Mouse (Mus musculus) liver, embryonic 14.5 days (tissue): ENCODE measurements around the gene Dagla. TPM values are rescaled to one million over a fixed set of nuclear protein-coding genes. Genes with fewer than 3 reads are reported as not detected.

Experiments used
- ATAC-seq: fragments of 200-750 bp; cut with Nextera tagmentation; 2 replicates; pipeline ENCODE4 v1.8.0; 2017; ENCODE audit warnings: moderate number of reproducible peaks, mild to moderate bottlenecking, moderate library complexity; ENCODE audit not compliant: insufficient read depth
- DNase-seq, 3 experiments: peaks; one replicate each; pipeline ENCODE4 v3.0.0-alpha.2; 2012 to 2013; ENCODE audit warnings: low read depth in 3 of 3, low spot score in 3 of 3
- H3K27ac ChIP-seq: fragments of 300-500 bp; sonication (generic); 2 replicates; pipeline ENCODE4 v1.5.1; 2014; ENCODE audit warnings: moderate library complexity, mild to moderate bottlenecking, control low read depth, inconsistent platforms
- H3K27me3 ChIP-seq: fragments of 300-500 bp; sonication (generic); 2 replicates; pipeline ENCODE4 v1.6.1; 2014; ENCODE audit warnings: mild to moderate bottlenecking, low read length, moderate library complexity; ENCODE audit not compliant: control insufficient read depth, insufficient read depth
- H3K36me3 ChIP-seq: fragments of 300-500 bp; sonication (generic); replicated peaks from 2 replicates; pipeline ENCODE4 v1.6.1; 2014; ENCODE audit warnings: low read depth; ENCODE audit not compliant: control insufficient read depth, insufficient read depth
- H3K4me1 ChIP-seq, 2 experiments: fragments of 200-500 bp in 1 of 2; fragments of 300-500 bp in 1 of 2; sonication (generic) in 1 of 2; replicated peaks; 2 replicates each; pipeline ENCODE4 v1.6.1; 2012 to 2014; ENCODE audit warnings: antibody characterized with exemption in 1 of 2, inconsistent platforms in 1 of 2, low read length in 1 of 2; ENCODE audit not compliant: control insufficient read depth in 2 of 2, insufficient read depth in 2 of 2
- H3K4me2 ChIP-seq: fragments of 300-500 bp; sonication (generic); 2 replicates; pipeline ENCODE4 v1.6.1; 2014; ENCODE audit warnings: low read depth, mild to moderate bottlenecking, control low read depth, moderate library complexity
- H3K4me3 ChIP-seq, 2 experiments: fragments of 200-500 bp in 1 of 2; fragments of 300-500 bp in 1 of 2; sonication (generic) in 1 of 2; 2 replicates each; pipeline ENCODE4 v1.5.1; 2012 to 2014; ENCODE audit warnings: low read depth in 2 of 2, low read length in 2 of 2, mild to moderate bottlenecking in 2 of 2, control low read depth in 1 of 2, inconsistent platforms in 1 of 2, moderate library complexity in 1 of 2; ENCODE audit not compliant: insufficient read depth in 1 of 2
- H3K9ac ChIP-seq: fragments of 300-500 bp; sonication (generic); replicated peaks from 2 replicates; pipeline ENCODE4 v1.6.1; 2014; ENCODE audit warnings: mild to moderate bottlenecking, control low read depth, moderate library complexity
- H3K9me3 ChIP-seq: fragments of 300-500 bp; sonication (generic); 2 replicates; pipeline ENCODE4 v1.6.1; 2016; ENCODE audit warnings: low read length, mixed read lengths; ENCODE audit not compliant: control insufficient read depth
- CTCF ChIP-seq: IDR thresholded peaks from 2 replicates; pipeline ENCODE4 v1.5.1; 2016; ENCODE audit warnings: antibody characterized with exemption, low read depth, control low read depth
- EP300 ChIP-seq: IDR thresholded peaks from 2 replicates; pipeline ENCODE4 v1.6.1; 2016; ENCODE audit warnings: antibody characterized with exemption, low read depth
- WGBS: fragments of 180-500 bp; shearing (Covaris S2); extraction: QIAGEN DNeasy Blood & Tissue Kit; methylation state at CpG from one replicate; pipeline ENCODE4 v1.1.7; 2014; ENCODE audit not compliant: insufficient replicate concordance; 5-methylcytosine and 5-hydroxymethylcytosine counted together
- polyA plus RNA-seq, 2 experiments: library from polyadenylated mRNA; depleted of rRNA in 1 of 2; stranded (reverse) in 1 of 2; unstranded in 1 of 2; fragments of >200 nt; fragmentation: Nextera tagmentation in 1 of 2; extraction: Ambion mirVana in 1 of 2; gene quantifications; 2 replicates each; pipeline versions ENCODE4 v1.2.1 to v1.2.3; 2012 to 2014

The Dagla gene
- polyA plus RNA-seq, 2 experiments: 0.09 to 0.30 TPM

DNA sequence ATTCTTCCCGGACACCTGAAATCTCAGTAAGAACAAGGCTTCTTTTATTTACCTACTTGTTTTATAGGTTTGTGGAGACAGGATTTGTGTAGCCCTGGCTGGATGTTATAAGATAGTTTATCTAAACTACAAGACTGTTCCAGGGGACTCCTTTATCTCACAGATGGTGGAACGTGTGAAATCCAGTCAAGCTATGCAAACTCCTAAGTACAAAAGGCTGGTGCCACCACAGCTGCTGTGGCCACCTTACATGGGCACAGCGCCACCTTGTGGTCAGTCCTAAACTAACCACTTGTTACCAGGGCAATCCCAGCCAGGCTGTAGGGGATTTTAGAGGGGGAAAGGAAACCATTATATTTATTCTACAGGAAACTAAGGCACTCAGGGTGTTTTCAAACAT is 106.0 kb downstream of the Dagla start:
- WGBS: 22% methylated on average over 3 of the region's 3 CpGs
- TF ChIP-seq CTCF (peak; percentile 96), EP300 (peak; percentile 62; the same call in 1 of the 2 replicates)
- Histone ChIP-seq H3K4me1 (peaks cover 6% of the 10 kb centered on the region in 2 experiments), H3K4me2 (no peak overlapping the region), H3K9ac (no peak overlapping the region), H3K9me3 (no peaks in the 10 kb centered on the region), H3K27ac (no peak overlapping the region), H3K36me3 (peaks cover 61% of the 10 kb centered on the region), H3K27me3 (no peaks in the 10 kb centered on the region), H3K4me3 (no peak overlapping the region)
- peak; percentile 65 to 73 (median 67) for DNase-seq
- no peak; the same call in 1 of the 2 replicates for ATAC-seq

DNA sequence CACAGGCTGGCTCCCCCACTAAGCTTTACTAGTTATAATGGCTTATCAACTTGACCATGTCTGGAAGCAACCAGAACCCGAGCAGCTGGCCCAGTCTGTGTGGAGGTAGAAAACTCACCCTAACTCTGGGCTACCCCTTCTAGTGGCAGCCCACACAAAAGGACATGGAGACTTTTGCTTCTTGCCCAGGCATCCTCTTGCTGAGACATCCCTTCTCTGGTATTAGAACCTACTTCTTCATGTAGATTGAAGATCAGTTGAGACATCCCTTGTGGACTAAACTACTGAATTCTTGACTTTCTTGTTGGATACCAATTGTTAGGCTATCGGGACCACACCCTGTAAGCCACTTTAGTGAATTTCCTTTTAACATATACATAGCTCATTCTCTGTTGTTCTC is 106.4 kb downstream of the Dagla start:
- peaks cover 61% of the 10 kb centered on the region for H3K36me3 ChIP-seq
- H3K27ac ChIP-seq: no peak overlapping the region
- ATAC-seq (no peak), DNase-seq (no peak)
- H3K9me3 ChIP-seq: no peaks in the 10 kb centered on the region
- WGBS: 67% methylated on average over 2 of the region's 2 CpGs
- TF ChIP-seq CTCF: no peak
- TF ChIP-seq EP300: no peak
- peaks cover 6% of the 10 kb centered on the region in 2 experiments for H3K4me1 ChIP-seq
- no peak overlapping the region for H3K4me2 ChIP-seq
- no peak overlapping the region for H3K4me3 ChIP-seq
- no peak overlapping the region for H3K9ac ChIP-seq
- H3K27me3 ChIP-seq: no peaks in the 10 kb centered on the region

DNA sequence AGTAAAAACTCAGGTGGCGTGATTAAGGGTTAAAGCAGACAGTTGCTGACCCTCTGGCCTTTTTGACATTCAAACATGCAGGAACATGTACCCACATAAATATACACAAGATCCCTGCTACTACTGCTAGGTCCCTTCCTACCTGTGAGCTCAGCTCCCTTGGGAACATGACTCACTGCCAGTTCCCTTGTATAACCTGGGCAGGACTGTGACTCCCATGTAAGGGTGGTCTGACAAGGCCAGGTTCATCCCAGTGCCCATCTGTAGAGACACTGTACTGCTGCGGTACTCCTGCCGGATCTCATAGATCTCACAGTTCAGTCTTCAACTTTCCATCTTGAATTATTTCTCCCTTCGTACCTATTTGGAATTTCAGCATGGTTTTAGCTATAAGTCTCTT is 107.5 kb downstream of the Dagla start:
- Histone ChIP-seq H3K4me2 (no peak overlapping the region), H3K27ac (no peak overlapping the region), H3K9me3 (no peaks in the 10 kb centered on the region), H3K36me3 (peaks cover 68% of the 10 kb centered on the region), H3K4me3 (no peak overlapping the region), H3K27me3 (no peaks in the 10 kb centered on the region), H3K9ac (no peak overlapping the region), H3K4me1 (peaks cover 0 to 3% of the 10 kb centered on the region in 2 experiments; a peak in 1 of 4 replicates)
- no peak for ATAC-seq
- WGBS: 91% methylated on average over 4 of the region's 4 CpGs
- no peak for DNase-seq
- TF ChIP-seq CTCF (no peak), EP300 (no peak)

Other genes with a start within 250 kb of the Dagla start
- gene Fads2, start 203.1 kb downstream of the Dagla start, polyA plus RNA-seq (2012; rRNA removed): 41.9 and 49.2 TPM in 2 replicates
- 22.7 and 25.8 TPM in 2 replicates for gene Fads2, start 203.1 kb downstream of the Dagla start, polyA plus RNA-seq (2014; fragmentation: Nextera tagmentation; extraction: Ambion mirVana)
- 27.3 and 32.1 TPM in 2 replicates for gene Fads1, start 122.0 kb downstream of the Dagla start, polyA plus RNA-seq (2012; rRNA removed)
- gene Fads1, start 122.0 kb downstream of the Dagla start, polyA plus RNA-seq (2014; fragmentation: Nextera tagmentation; extraction: Ambion mirVana): 45.2 and 50.5 TPM in 2 replicates
- 78.6 and 107 TPM in 2 replicates for gene Tmem258, start 100.9 kb downstream of the Dagla start, polyA plus RNA-seq (2012; rRNA removed)
- gene Tmem258, start 100.9 kb downstream of the Dagla start, polyA plus RNA-seq (2014; fragmentation: Nextera tagmentation; extraction: Ambion mirVana): 397 and 402 TPM in 2 replicates
- 53.1 and 75.8 TPM in 2 replicates for gene Fen1, start 100.7 kb downstream of the Dagla start, polyA plus RNA-seq (2012; rRNA removed)
- gene Fen1, start 100.7 kb downstream of the Dagla start, polyA plus RNA-seq (2014; fragmentation: Nextera tagmentation; extraction: Ambion mirVana): 131 and 145 TPM in 2 replicates
- gene Myrf, start 64.1 kb downstream of the Dagla start, polyA plus RNA-seq (2012; rRNA removed): 6.4 and 9.1 TPM in 2 replicates
- gene Myrf, start 64.1 kb downstream of the Dagla start, polyA plus RNA-seq (2014; fragmentation: Nextera tagmentation; extraction: Ambion mirVana): 3.5 and 3.7 TPM in 2 replicates
- gene Syt7, start 84.2 kb upstream of the Dagla start, polyA plus RNA-seq (2012; rRNA removed): 0.28 and 0.37 TPM in 2 replicates
- 0.04 and 0.09 TPM in 2 replicates for gene Syt7, start 84.2 kb upstream of the Dagla start, polyA plus RNA-seq (2014; fragmentation: Nextera tagmentation; extraction: Ambion mirVana)
- gene Lrrc10b, start 152.6 kb upstream of the Dagla start, polyA plus RNA-seq (2012; rRNA removed): 0.05 and 0.06 TPM in 2 replicates
- gene Lrrc10b, start 152.6 kb upstream of the Dagla start, polyA plus RNA-seq (2014; fragmentation: Nextera tagmentation; extraction: Ambion mirVana): 0.08 TPM in 1 of 2 replicates, not detected in the other
- gene Ppp1r32, start 178.1 kb upstream of the Dagla start, polyA plus RNA-seq (2012; rRNA removed): 0.17 and 0.26 TPM in 2 replicates
- 0.19 TPM in 1 of 2 replicates, not detected in the other for gene Ppp1r32, start 178.1 kb upstream of the Dagla start, polyA plus RNA-seq (2014; fragmentation: Nextera tagmentation; extraction: Ambion mirVana)
- 16.2 and 22.9 TPM in 2 replicates for gene Cpsf7, start 220.4 kb upstream of the Dagla start, polyA plus RNA-seq (2012; rRNA removed)
- gene Cpsf7, start 220.4 kb upstream of the Dagla start, polyA plus RNA-seq (2014; fragmentation: Nextera tagmentation; extraction: Ambion mirVana): 12.8 and 14.1 TPM in 2 replicates
- gene Sdhaf2, start 221.3 kb upstream of the Dagla start, polyA plus RNA-seq (2012; rRNA removed): 16.8 and 20.5 TPM in 2 replicates
- 26.9 and 31.0 TPM in 2 replicates for gene Sdhaf2, start 221.3 kb upstream of the Dagla start, polyA plus RNA-seq (2014; fragmentation: Nextera tagmentation; extraction: Ambion mirVana)